Mouse (Mus musculus): ENCODE measurements around the gene Mxd1. TPM values are rescaled to one million over a fixed set of nuclear protein-coding genes. Genes with fewer than 3 reads are reported as not detected.

The Mxd1 gene
- polyA plus RNA-seq, 1 experiment = 24.0 TPM

GRCm38 (mm10) chr6:86627946-86628345, 41.0 kb downstream of the Mxd1 start, which contains the start of gene Asprv1:
Asprv1 (plus strand) TSS chr6:86628164.
- DNase-seq (ENCODE audit: low read depth in 1 of 2, low spot score in 2 of 2) = no peak

GRCm38 (mm10) chr6:86624074-86625030, 44.6 kb downstream of the Mxd1 start:
- WGBS = 76% methylated on average over 18 of the region's 18 CpGs
- no peaks in the 10 kb centered on the region for H3K27me3 ChIP-seq (ENCODE audit: control insufficient read depth, insufficient read depth, low read length)
- H3K36me3 ChIP-seq (ENCODE audit: control insufficient read depth, insufficient read depth, low read length) = no peaks in the 10 kb centered on the region
- no peak overlapping the region for H3K4me3 ChIP-seq (ENCODE audit: extremely low read depth, insufficient read depth, insufficient read length)
- DNase-seq (ENCODE audit: low read depth in 1 of 2, low spot score in 2 of 2) = no peak
- H3K4me1 ChIP-seq (ENCODE audit: control insufficient read depth, insufficient read depth, insufficient read length) = no peaks in the 10 kb centered on the region
- no peak for TF ChIP-seq CTCF (IDR thresholded peaks at IDR 0.05; ENCODE audit: extremely low read depth, insufficient read depth, insufficient read length, insufficient replicate concordance)
- no peak overlapping the region for H3K27ac ChIP-seq (ENCODE audit: insufficient read depth, low read length)

More at GRCm38 (mm10) chr6:86627946-86628345, 41.0 kb downstream of the Mxd1 start, which contains the start of gene Asprv1:
- WGBS = 66% methylated on average over 10 of the region's 10 CpGs
- Histone ChIP-seq H3K4me3 (ENCODE audit: extremely low read depth, insufficient read depth, insufficient read length) (no peak within 1 kb of the TSS), H3K36me3 (ENCODE audit: control insufficient read depth, insufficient read depth, low read length) (no peaks in the 10 kb centered on the region), H3K27me3 (ENCODE audit: control insufficient read depth, insufficient read depth, low read length) (no peaks in the 10 kb centered on the region), H3K27ac (ENCODE audit: insufficient read depth, low read length) (no peak within 1 kb of the TSS), H3K4me1 (ENCODE audit: control insufficient read depth, insufficient read depth, insufficient read length) (no peaks in the 10 kb centered on the region)
- no peak for TF ChIP-seq POLR2A (IDR thresholded peaks at IDR 0.05; ENCODE audit: low read depth, low read length)
- TF ChIP-seq CTCF (IDR thresholded peaks at IDR 0.05; ENCODE audit: extremely low read depth, insufficient read depth, insufficient read length, insufficient replicate concordance) = no peak

- TF ChIP-seq CTCF (IDR thresholded peaks at IDR 0.05; ENCODE audit: extremely low read depth, insufficient read depth, insufficient read length, insufficient replicate concordance) = no peak
- no peak for TF ChIP-seq POLR2A (IDR thresholded peaks at IDR 0.05; ENCODE audit: low read depth, low read length)
- no peaks in the 10 kb centered on the region for H3K27me3 ChIP-seq (ENCODE audit: control insufficient read depth, insufficient read depth, low read length)
- H3K36me3 ChIP-seq (ENCODE audit: control insufficient read depth, insufficient read depth, low read length) = no peaks in the 10 kb centered on the region
- 85% methylated on average over 4 of the region's 4 CpGs for WGBS
- no peak for DNase-seq (ENCODE audit: low read depth in 1 of 2, low spot score in 2 of 2)
- H3K4me1 ChIP-seq (ENCODE audit: control insufficient read depth, insufficient read depth, insufficient read length) = no peaks in the 10 kb centered on the region
- no peak overlapping the region for H3K27ac ChIP-seq (ENCODE audit: insufficient read depth, low read length)
- no peak overlapping the region for H3K4me3 ChIP-seq (ENCODE audit: extremely low read depth, insufficient read depth, insufficient read length)
These were observed 45.8 kb downstream of the Mxd1 start for GRCm38 (mm10) chr6:86623201-86623600.

- no peak overlapping the region for H3K4me3 ChIP-seq (ENCODE audit: extremely low read depth, insufficient read depth, insufficient read length)
- DNase-seq (ENCODE audit: low read depth in 1 of 2, low spot score in 2 of 2) = no peak
- H3K36me3 ChIP-seq (ENCODE audit: control insufficient read depth, insufficient read depth, low read length) = no peaks in the 10 kb centered on the region
- H3K27me3 ChIP-seq (ENCODE audit: control insufficient read depth, insufficient read depth, low read length) = no peaks in the 10 kb centered on the region
- TF ChIP-seq POLR2A (IDR thresholded peaks at IDR 0.05; ENCODE audit: low read depth, low read length) = no peak
- TF ChIP-seq CTCF (IDR thresholded peaks at IDR 0.05; ENCODE audit: extremely low read depth, insufficient read depth, insufficient read length, insufficient replicate concordance) = no peak
- WGBS = 84% methylated on average over 4 of the region's 4 CpGs
- H3K27ac ChIP-seq (ENCODE audit: insufficient read depth, low read length) = no peak overlapping the region
- no peaks in the 10 kb centered on the region for H3K4me1 ChIP-seq (ENCODE audit: control insufficient read depth, insufficient read depth, insufficient read length)
These were observed 53.7 kb downstream of the Mxd1 start for GRCm38 (mm10) chr6:86615301-86615700.

- peaks cover 10% of the 10 kb centered on the region; the same call in 1 of the 2 replicates for H3K4me1 ChIP-seq (ENCODE audit: control insufficient read depth, insufficient read depth, insufficient read length)
These were observed 58.2 kb downstream of the Mxd1 start for GRCm38 (mm10) chr6:86610714-86611113.

GRCm38 (mm10) chr6:86609235-86609634, 59.7 kb downstream of the Mxd1 start:
- Histone ChIP-seq H3K27ac (ENCODE audit: insufficient read depth, low read length) (peak overlapping the region; percentile 35; the same call in 1 of the 2 replicates), H3K27me3 (ENCODE audit: control insufficient read depth, insufficient read depth, low read length) (no peaks in the 10 kb centered on the region), H3K4me3 (ENCODE audit: extremely low read depth, insufficient read depth, insufficient read length) (no peak overlapping the region), H3K36me3 (ENCODE audit: control insufficient read depth, insufficient read depth, low read length) (no peaks in the 10 kb centered on the region), H3K4me1 (ENCODE audit: control insufficient read depth, insufficient read depth, insufficient read length) (peaks cover 10% of the 10 kb centered on the region; the same call in 1 of the 2 replicates)
- TF ChIP-seq CTCF (IDR thresholded peaks at IDR 0.05; ENCODE audit: extremely low read depth, insufficient read depth, insufficient read length, insufficient replicate concordance) = no peak
- no peak for TF ChIP-seq POLR2A (IDR thresholded peaks at IDR 0.05; ENCODE audit: low read depth, low read length)
- 79% methylated on average over 6 of the region's 6 CpGs for WGBS
- DNase-seq (ENCODE audit: low read depth in 1 of 2, low spot score in 2 of 2) = no peak

More at GRCm38 (mm10) chr6:86610714-86611113, 58.2 kb downstream of the Mxd1 start:
- WGBS = 93% methylated on average over 5 of the region's 5 CpGs
- DNase-seq (ENCODE audit: low read depth in 1 of 2, low spot score in 2 of 2) = no peak
- H3K27ac ChIP-seq (ENCODE audit: insufficient read depth, low read length) = no peak overlapping the region
- no peak overlapping the region for H3K4me3 ChIP-seq (ENCODE audit: extremely low read depth, insufficient read depth, insufficient read length)
- no peak for TF ChIP-seq POLR2A (IDR thresholded peaks at IDR 0.05; ENCODE audit: low read depth, low read length)
- no peak for TF ChIP-seq CTCF (IDR thresholded peaks at IDR 0.05; ENCODE audit: extremely low read depth, insufficient read depth, insufficient read length, insufficient replicate concordance)
- H3K27me3 ChIP-seq (ENCODE audit: control insufficient read depth, insufficient read depth, low read length) = no peaks in the 10 kb centered on the region
- no peaks in the 10 kb centered on the region for H3K36me3 ChIP-seq (ENCODE audit: control insufficient read depth, insufficient read depth, low read length)

All from spleen, adult 2 months (tissue).